Mouse (Mus musculus) midbrain, embryonic 12.5 days (tissue): Measurements from ENCODE around the gene Fgfr2. TPM values are rescaled to one million over a fixed set of nuclear protein-coding genes. Genes with fewer than 3 reads are reported as not detected.

ENCODE experiments used
- ATAC-seq: fragments of 200-750 bp; cut with Nextera tagmentation; 2 replicates; pipeline ENCODE4 v1.8.0; 2017; ENCODE audit warnings: low read depth, moderate TSS enrichment, moderate library complexity; ENCODE audit not compliant: low FRiP score
- H3K27ac ChIP-seq: fragments of 300-500 bp; sonication (generic); replicated peaks from 2 replicates; pipeline ENCODE4 v1.5.1; 2016; ENCODE audit warnings: mild to moderate bottlenecking
- H3K27me3 ChIP-seq: fragments of 300-500 bp; sonication (generic); 2 replicates; pipeline ENCODE4 v1.6.1; 2016; ENCODE audit warnings: mild to moderate bottlenecking
- H3K36me3 ChIP-seq: fragments of 300-500 bp; sonication (generic); 2 replicates; pipeline ENCODE4 v1.6.1; 2016
- H3K4me1 ChIP-seq: fragments of 300-500 bp; sonication (generic); 2 replicates; pipeline ENCODE4 v1.6.1; 2016
- H3K4me2 ChIP-seq: fragments of 300-500 bp; sonication (generic); replicated peaks from 2 replicates; pipeline ENCODE4 v1.6.1; 2016; ENCODE audit warnings: mild to moderate bottlenecking, moderate library complexity
- H3K4me3 ChIP-seq: fragments of 300-500 bp; sonication (generic); 2 replicates; pipeline ENCODE4 v1.5.1; 2016; ENCODE audit warnings: mild to moderate bottlenecking
- H3K9ac ChIP-seq: fragments of 300-500 bp; sonication (generic); replicated peaks from 2 replicates; pipeline ENCODE4 v1.6.1; 2016; ENCODE audit warnings: mild to moderate bottlenecking, moderate library complexity
- H3K9me3 ChIP-seq: fragments of 300-500 bp; sonication (generic); 2 replicates; pipeline ENCODE4 v1.6.1; 2016; ENCODE audit warnings: mild to moderate bottlenecking
- WGBS: fragments of 180-500 bp; shearing (Covaris S2); methylation state at CpG from one replicate; pipeline ENCODE4 v1.1.7; 2016; 5-methylcytosine and 5-hydroxymethylcytosine counted together
- polyA plus RNA-seq: library from polyadenylated mRNA; unstranded; fragments of >200 nt; fragmentation: Nextera tagmentation; extraction: Ambion mirVana; gene quantifications from 2 replicates; pipeline ENCODE4 v1.2.1, GENCODE M21; 2016

Gene Fgfr2
- polyA plus RNA-seq, 1 experiment from 2014 or later = 96.5 TPM

DNA sequence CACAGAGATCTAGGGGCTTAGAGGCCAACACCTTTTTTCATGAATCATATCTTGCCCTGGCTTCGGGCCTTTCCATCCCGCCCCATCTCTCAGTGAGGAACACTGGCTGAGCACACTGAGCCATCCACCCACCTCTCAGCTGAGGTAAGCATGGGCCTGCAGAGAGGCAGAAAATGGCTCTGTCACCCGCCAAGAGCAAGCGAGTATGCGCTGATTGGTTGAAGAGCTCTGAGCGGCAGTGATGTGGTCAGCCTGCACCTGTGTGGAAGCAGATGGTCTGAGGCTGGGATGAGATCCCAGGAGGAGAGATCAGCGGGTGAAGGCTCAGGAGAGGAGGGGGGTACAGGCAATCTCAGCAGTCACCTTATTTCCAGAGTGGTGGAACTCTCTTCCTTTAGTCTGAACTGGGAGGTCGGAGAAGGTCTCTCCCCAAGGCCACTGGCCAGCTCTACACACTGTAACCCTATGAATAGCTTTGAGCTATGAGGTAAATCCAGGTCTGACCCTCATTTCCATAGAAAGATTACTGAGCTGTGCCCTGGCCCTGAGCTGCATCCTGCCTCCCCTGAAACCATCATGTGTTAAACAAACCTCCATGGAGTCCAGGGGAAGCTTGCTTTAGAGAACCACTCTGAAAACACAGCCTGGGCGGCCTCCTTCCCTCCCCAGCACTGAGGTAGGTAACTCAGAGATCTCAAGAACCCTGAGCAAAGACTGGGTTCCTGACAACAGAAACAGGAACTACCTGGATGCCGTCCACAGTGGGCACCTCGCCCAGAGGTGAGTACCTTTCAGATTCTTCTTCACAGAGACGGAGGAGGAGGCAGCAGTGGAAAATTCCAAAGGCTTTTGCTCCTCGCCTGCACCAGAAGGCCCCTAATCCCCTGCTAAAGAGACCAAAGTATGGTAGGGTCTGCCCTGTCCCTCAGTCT, 316.0 kb downstream of the Fgfr2 start:
- Histone ChIP-seq H3K9me3 (no peaks in the 10 kb centered on the region), H3K27me3 (no peaks in the 10 kb centered on the region), H3K9ac (no peak overlapping the region), H3K27ac (0 out of 2 replicates have a peak overlapping the region, but pooled peaks have one; percentile 79), H3K4me2 (0 out of 2 replicates have a peak overlapping the region, but pooled peaks have one; percentile 9), H3K36me3 (no peaks in the 10 kb centered on the region), H3K4me1 (peaks cover 66% of the 10 kb centered on the region), H3K4me3 (no peak overlapping the region)
- WGBS = 50% methylated on average over 13 of the region's 13 CpGs
- ATAC-seq = no peak

DNA sequence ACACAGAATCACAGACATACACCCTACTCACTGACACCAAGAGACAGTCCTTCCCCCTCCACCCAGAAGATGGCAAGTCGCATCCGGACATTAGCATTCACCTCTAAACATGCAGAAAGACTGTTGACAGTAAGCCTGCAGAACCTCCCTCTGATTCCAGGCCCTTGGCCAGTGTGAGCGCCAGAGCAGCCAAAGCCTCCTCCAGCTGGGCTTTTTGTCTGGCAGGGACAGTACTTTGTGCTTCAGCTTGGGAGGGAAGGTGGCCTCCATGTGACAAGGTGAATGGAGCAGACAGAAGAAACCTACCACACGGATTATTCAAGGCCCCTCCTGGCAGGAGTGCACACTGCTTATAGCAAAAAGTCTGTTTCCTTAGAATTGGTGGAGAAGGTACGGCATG, 316.9 kb downstream of the Fgfr2 start:
- WGBS = 54% methylated on average over 5 of the region's 5 CpGs
- Histone ChIP-seq H3K27ac (no peak overlapping the region; the same call in 1 of the 2 replicates), H3K4me2 (no peak overlapping the region), H3K27me3 (no peaks in the 10 kb centered on the region), H3K9ac (peak overlapping the region; percentile 12; the same call in 1 of the 2 replicates), H3K4me3 (no peak overlapping the region), H3K9me3 (no peaks in the 10 kb centered on the region), H3K36me3 (no peaks in the 10 kb centered on the region), H3K4me1 (peaks cover 58% of the 10 kb centered on the region)
- ATAC-seq = no peak

GRCm38 (mm10) chr7:132804951-132805350, 318.2 kb downstream of the Fgfr2 start:
- no peak for ATAC-seq
- no peaks in the 10 kb centered on the region for H3K27me3 ChIP-seq
- no peak overlapping the region for H3K27ac ChIP-seq
- no peak overlapping the region for H3K9ac ChIP-seq
- no peak overlapping the region for H3K4me3 ChIP-seq
- no peak overlapping the region for H3K4me2 ChIP-seq
- H3K36me3 ChIP-seq = no peaks in the 10 kb centered on the region
- H3K4me1 ChIP-seq = peaks cover 49% of the 10 kb centered on the region
- 91% methylated on average over 5 of the region's 5 CpGs for WGBS
- no peaks in the 10 kb centered on the region for H3K9me3 ChIP-seq

GRCm38 (mm10) chr7:132804461-132804860, 318.7 kb downstream of the Fgfr2 start:
- no peaks in the 10 kb centered on the region for H3K27me3 ChIP-seq
- H3K4me1 ChIP-seq = peaks cover 44% of the 10 kb centered on the region
- H3K4me2 ChIP-seq = no peak overlapping the region
- H3K4me3 ChIP-seq = no peak overlapping the region
- H3K36me3 ChIP-seq = no peaks in the 10 kb centered on the region
- no peak overlapping the region for H3K9ac ChIP-seq
- H3K9me3 ChIP-seq = no peaks in the 10 kb centered on the region
- no peak overlapping the region for H3K27ac ChIP-seq
- WGBS = 86% methylated on average over 7 of the region's 7 CpGs
- no peak for ATAC-seq

GRCm38 (mm10) chr7:132803962-132804361, 319.2 kb downstream of the Fgfr2 start:
- no peaks in the 10 kb centered on the region for H3K27me3 ChIP-seq
- WGBS = 90% methylated on average over 3 of the region's 3 CpGs
- peaks cover 39% of the 10 kb centered on the region for H3K4me1 ChIP-seq
- H3K9ac ChIP-seq = no peak overlapping the region
- ATAC-seq = no peak
- H3K4me3 ChIP-seq = no peak overlapping the region
- H3K36me3 ChIP-seq = no peaks in the 10 kb centered on the region
- H3K27ac ChIP-seq = no peak overlapping the region
- no peaks in the 10 kb centered on the region for H3K9me3 ChIP-seq
- H3K4me2 ChIP-seq = no peak overlapping the region

- H3K27ac ChIP-seq = no peak overlapping the region
- no peaks in the 10 kb centered on the region for H3K9me3 ChIP-seq
- ATAC-seq = no peak
- peaks cover 33% of the 10 kb centered on the region for H3K4me1 ChIP-seq
- no peak overlapping the region for H3K9ac ChIP-seq
- H3K4me3 ChIP-seq = no peak overlapping the region
- no peak overlapping the region for H3K4me2 ChIP-seq
- H3K27me3 ChIP-seq = no peaks in the 10 kb centered on the region
- WGBS = 79% methylated on average over 2 of the region's 2 CpGs
- 0 out of 2 replicates have a peak, but pooled peaks cover 3% of the 10 kb centered on the region for H3K36me3 ChIP-seq
Measured at GRCm38 (mm10) chr7:132803336-132803735, 319.8 kb downstream of the Fgfr2 start.

GRCm38 (mm10) chr7:132802691-132803090, 320.5 kb downstream of the Fgfr2 start:
- no peak overlapping the region for H3K27ac ChIP-seq
- H3K36me3 ChIP-seq = 0 out of 2 replicates have a peak, but pooled peaks cover 3% of the 10 kb centered on the region
- no peak overlapping the region for H3K4me2 ChIP-seq
- no peak overlapping the region for H3K9ac ChIP-seq
- H3K4me3 ChIP-seq = no peak overlapping the region
- H3K4me1 ChIP-seq = peaks cover 27% of the 10 kb centered on the region
- 90% methylated on average over 11 of the region's 11 CpGs for WGBS
- no peaks in the 10 kb centered on the region for H3K9me3 ChIP-seq
- no peaks in the 10 kb centered on the region for H3K27me3 ChIP-seq
- no peak for ATAC-seq

GRCm38 (mm10) chr7:132802066-132802465, 321.1 kb downstream of the Fgfr2 start:
- H3K9ac ChIP-seq = no peak overlapping the region
- no peak overlapping the region for H3K27ac ChIP-seq
- no peak overlapping the region for H3K4me2 ChIP-seq
- H3K4me3 ChIP-seq = no peak overlapping the region
- peaks cover 20% of the 10 kb centered on the region for H3K4me1 ChIP-seq
- H3K9me3 ChIP-seq = no peaks in the 10 kb centered on the region
- 0 out of 2 replicates have a peak, but pooled peaks cover 3% of the 10 kb centered on the region for H3K36me3 ChIP-seq
- H3K27me3 ChIP-seq = no peaks in the 10 kb centered on the region
- ATAC-seq = no peak
- 83% methylated on average over 2 of the region's 2 CpGs for WGBS

DNA sequence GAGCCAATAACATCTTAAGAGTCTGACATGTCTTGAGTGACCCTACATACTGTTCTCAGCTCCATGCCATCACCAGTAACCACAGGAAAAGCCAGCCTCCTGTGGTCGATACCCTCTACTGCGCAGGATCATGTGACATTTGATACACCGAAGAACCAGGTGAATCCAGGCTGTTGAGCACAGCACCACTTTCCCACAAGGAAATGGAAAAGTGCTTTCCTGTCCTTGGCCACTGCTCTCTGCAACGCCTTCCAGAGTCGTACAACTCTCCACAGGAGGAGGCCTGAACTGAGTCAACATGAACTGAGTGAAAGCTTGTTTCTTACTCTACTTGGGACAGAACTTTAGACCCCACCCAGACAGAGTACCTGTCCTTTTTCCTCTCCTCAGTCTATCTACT, 321.6 kb downstream of the Fgfr2 start:
- no peak overlapping the region for H3K9ac ChIP-seq
- peaks cover 15% of the 10 kb centered on the region for H3K4me1 ChIP-seq
- no peak overlapping the region for H3K27ac ChIP-seq
- H3K4me3 ChIP-seq = no peak overlapping the region
- no peak for ATAC-seq
- H3K9me3 ChIP-seq = no peaks in the 10 kb centered on the region
- H3K36me3 ChIP-seq = 0 out of 2 replicates have a peak, but pooled peaks cover 3% of the 10 kb centered on the region
- no peaks in the 10 kb centered on the region for H3K27me3 ChIP-seq
- 89% methylated on average over 5 of the region's 5 CpGs for WGBS
- H3K4me2 ChIP-seq = no peak overlapping the region

- peaks cover 8% of the 10 kb centered on the region for H3K4me1 ChIP-seq
- 0 out of 2 replicates have a peak, but pooled peaks cover 3% of the 10 kb centered on the region for H3K36me3 ChIP-seq
- no peaks in the 10 kb centered on the region for H3K9me3 ChIP-seq
- H3K27me3 ChIP-seq = no peaks in the 10 kb centered on the region
- no peak overlapping the region for H3K4me3 ChIP-seq
- H3K4me2 ChIP-seq = no peak overlapping the region
- H3K9ac ChIP-seq = no peak overlapping the region
- 81% methylated on average over 10 of the region's 10 CpGs for WGBS
- no peak overlapping the region for H3K27ac ChIP-seq
- ATAC-seq = no peak
Measured at GRCm38 (mm10) chr7:132800868-132801267, 322.3 kb downstream of the Fgfr2 start.

DNA sequence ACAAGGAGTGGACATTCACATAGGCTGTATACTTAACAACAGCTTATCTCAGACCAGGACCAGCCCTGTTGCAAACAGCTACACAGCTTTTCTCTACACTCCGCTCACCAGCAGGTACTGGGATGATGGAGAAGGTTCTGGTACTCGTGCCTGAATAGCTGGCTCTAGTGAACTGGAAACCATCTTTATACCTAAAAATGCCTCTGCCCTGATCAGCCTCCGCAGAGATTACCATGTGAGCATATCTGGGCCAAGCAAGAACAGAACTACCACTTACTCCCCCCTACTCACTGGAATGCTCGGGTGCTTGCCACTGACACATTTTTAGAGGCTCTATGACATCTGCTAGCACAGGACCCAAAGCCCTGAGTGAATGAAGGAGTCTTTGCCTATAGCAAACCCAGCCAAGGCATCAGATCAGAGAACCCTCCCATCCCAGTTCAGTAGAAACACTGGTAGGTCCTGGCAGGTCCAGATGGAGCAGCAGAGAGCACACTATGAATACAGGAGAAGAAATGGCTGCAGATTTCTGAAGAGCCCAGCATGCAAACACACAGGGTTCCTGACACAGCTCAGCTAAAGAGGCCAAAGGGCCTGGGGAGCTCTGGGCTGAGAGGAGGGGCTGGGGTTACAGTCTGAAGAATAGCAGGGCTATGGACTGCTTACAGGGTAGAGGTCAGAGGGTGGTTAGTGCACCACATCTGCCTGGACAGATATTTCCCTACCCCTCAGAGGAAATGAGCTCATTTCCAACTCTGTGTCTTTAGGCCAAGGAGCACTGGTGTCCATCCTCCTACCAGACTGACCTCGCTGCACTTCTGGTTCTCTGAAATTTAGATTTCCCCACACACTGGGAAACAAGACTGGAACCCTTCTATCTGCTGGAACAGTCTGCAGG, 323.8 kb downstream of the Fgfr2 start:
- Histone ChIP-seq H3K27me3 (no peaks in the 10 kb centered on the region), H3K27ac (no peak overlapping the region), H3K4me3 (no peak overlapping the region), H3K9me3 (no peaks in the 10 kb centered on the region), H3K9ac (no peak overlapping the region), H3K4me2 (no peak overlapping the region), H3K36me3 (0 out of 2 replicates have a peak, but pooled peaks cover 3% of the 10 kb centered on the region), H3K4me1 (peaks cover 4% of the 10 kb centered on the region)
- 88% methylated on average over 5 of the region's 5 CpGs for WGBS
- no peak for ATAC-seq
